Mouse (Mus musculus) kidney, adult 10 weeks (tissue): Measurements from ENCODE around the gene Cbx1. TPM values are rescaled to one million over a fixed set of nuclear protein-coding genes. Genes with fewer than 3 reads are reported as not detected.

Experiments used
- polyA plus RNA-seq: library from polyadenylated mRNA; stranded (reverse); fragments of 350-450 nt; fragmentation: Illumina TruSeq; extraction: RNeasy Lipid Tissue Mini Kit (QIAGEN cat#74804); gene quantifications from one replicate; pipeline ENCODE4 v1.2.3, GENCODE M21; 2014; ENCODE audit warnings: low read depth, low replicate concordance

Cbx1 gene
- polyA plus RNA-seq = 83.3 TPM

DNA sequence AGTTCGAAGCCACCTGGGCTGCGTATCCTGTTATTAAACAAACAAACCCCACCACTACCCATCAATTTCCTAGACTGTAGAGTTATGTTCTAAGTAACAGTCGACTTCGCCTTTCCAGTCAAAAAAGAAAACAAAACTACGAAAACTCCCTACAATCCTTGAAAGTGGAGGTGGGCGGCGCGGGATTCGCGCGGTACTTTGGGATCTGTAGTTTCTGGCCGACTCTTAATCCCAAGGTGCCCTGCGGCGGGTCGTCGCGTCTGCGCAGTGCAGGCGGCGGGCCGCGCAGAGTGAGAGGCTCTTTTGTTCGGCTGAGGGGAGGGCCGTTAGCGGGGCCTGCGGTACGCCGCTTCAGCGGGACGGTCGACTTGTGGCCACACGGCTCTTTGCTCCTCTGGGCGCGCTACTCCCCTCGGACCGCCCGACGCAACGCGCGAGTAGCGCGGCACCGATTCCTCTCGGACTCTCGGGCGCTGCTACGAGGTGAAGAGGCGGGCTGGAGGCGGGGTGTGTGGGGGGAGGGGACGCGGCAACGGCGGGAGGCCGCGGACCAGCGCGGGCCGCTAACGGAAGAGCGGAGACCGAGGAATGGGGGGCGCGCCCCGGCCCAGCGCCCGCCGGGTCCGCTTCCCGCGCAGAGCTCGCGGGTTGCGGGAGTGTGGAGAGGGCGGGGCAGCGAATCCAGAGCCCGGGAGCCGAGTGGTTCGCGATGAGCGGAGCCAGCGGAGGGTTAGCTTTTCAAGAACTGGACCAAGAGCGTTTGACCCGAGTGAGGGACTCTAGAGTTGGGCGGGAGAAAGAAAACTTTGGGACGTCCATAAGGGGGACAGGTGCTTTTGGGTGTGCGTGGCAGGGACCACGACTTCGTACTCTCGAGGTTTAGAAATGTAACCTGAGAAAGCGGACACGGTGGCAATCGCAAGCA, at the start of gene Cbx1:
Gene Cbx1 (plus strand): TSS at position 257 of the 925 bp plus-strand sequence.

GRCm38 (mm10) chr11:96776968-96777962, 11.7 kb upstream of the Cbx1 start, which contains the start of gene Snx11:
Gene Snx11, minus strand, starts transcription at chr11:96777559.

GRCm38 (mm10) chr11:96829813-96830538, 41.0 kb downstream of the Cbx1 start, which contains the start of gene Nfe2l1:
Gene Nfe2l1, minus strand, starts transcription at chr11:96829968.

DNA sequence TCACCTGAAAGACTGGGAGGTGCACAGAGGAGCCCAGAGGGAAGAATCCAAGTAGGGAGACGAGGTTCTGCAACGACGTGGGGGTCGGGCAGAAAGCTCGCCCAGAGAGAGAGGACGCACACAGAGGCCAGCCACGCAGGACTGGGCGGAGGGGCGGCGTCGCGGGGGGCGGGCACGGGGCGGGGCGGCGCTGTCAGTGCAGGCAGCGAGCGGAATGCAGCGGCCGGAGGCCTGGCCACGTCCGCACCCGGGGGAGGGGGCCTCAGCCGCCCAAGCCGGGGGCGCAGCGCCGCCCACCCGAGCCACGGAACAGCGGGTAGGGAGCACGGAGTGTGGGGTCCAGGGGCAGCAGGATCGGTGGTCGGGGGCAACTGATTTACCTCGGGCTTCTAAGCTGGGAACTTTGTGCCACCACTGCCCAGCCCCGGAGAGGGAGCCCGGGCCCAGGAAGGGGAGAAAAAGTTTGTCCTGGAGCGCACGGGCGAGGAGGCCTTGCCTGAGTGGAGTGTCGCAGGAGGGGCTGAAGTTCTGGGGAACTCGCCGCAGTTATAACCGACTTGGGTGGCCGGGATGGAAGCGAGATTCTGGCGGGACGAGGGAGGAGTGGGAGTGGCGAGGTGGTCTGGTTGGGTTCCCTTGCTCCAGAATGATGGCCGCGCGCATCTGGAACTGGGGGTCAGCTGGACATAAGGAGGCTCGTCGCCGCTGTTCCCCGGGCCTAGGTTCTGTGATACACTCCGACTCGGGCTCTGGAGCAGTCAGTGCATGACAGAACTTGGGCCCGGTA, 60.9 kb downstream of the Cbx1 start, which contains the start of gene Copz2:
Gene Copz2 (plus strand): TSS at position 190 of the 787 bp plus-strand sequence.

Other genes starting within 250 kb of the Cbx1 start
- gene Snx11, start 11.6 kb upstream of the Cbx1 start, polyA plus RNA-seq = 2.3 TPM
- 45.5 TPM for gene Nfe2l1, start 40.8 kb downstream of the Cbx1 start, polyA plus RNA-seq
- 14.4 TPM for gene Copz2, start 60.7 kb downstream of the Cbx1 start, polyA plus RNA-seq
- gene Cdk5rap3, start 127.4 kb downstream of the Cbx1 start, polyA plus RNA-seq = 22.7 TPM
- 14.7 TPM for gene Prr15l, start 139.0 kb downstream of the Cbx1 start, polyA plus RNA-seq
- gene Pnpo, start 154.9 kb downstream of the Cbx1 start, polyA plus RNA-seq = 16.3 TPM
- 2.5 TPM for gene Sp2, start 193.8 kb downstream of the Cbx1 start, polyA plus RNA-seq
- 0.28 TPM for gene Sp6, start 224.3 kb downstream of the Cbx1 start, polyA plus RNA-seq
- gene Scrn2, start 240.8 kb downstream of the Cbx1 start, polyA plus RNA-seq = not detected